26 mouse cellular contexts compared by ENCODE assay signal in the genomic region with DNA sequence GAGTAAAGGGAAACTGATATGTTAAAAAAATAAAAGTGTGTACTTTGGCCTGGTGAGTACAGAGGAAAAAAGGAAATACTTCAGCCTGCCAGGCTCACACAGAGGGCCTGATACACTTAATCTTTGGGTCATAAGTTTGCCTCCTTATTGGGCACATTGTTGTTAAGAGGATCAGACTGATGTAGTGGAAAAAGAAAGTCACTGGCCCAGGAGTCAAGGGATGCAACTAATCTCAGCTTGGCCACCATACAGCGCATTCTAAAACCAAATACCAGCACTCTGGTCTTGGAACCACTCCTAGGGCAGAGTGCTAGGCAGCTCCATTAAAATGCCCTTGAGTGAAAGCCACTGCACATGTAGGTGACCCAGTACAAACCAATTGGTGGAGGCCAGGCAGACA. TPM values are rescaled to one million over a fixed set of nuclear protein-coding genes. Genes with fewer than 3 reads are reported as not detected.
A peak's percentile ranks its signal among the peaks of the same experiment; 100 is the strongest.
DNase-seq lines count a peak whose midpoint lies in the region; ATAC-seq and TF ChIP-seq lines count a peak whose summit lies in the region.
"Had no signal": no experiment of that assay in that cellular context is flagged by ENCODE, and none has a peak within 500 bp of the region (broad histone marks: within the 10 kb centered on the region; RNA-seq: fewer than 3 reads in every experiment).

No protein-coding gene starts in this region.

- H3K4me1 ChIP-seq in liver, adult 2 months (ENCODE audit: control insufficient read depth, insufficient read depth, low read length), result no peaks in the 10 kb centered on the region
- no peaks in the 10 kb centered on the region for H3K4me1 ChIP-seq in heart, embryonic 16.5 days (ENCODE audit: control insufficient read depth, insufficient read depth, low read length)
- no peaks in the 10 kb centered on the region for H3K4me1 ChIP-seq in embryonic facial prominence, embryonic 10.5 days
- H3K4me1 ChIP-seq in hindbrain, postnatal 0 days (ENCODE audit: insufficient read depth, low read length), result no peaks in the 10 kb centered on the region
- H3K4me1 ChIP-seq: intestine, embryonic 15.5 days; limb, embryonic 10.5 days; midbrain, embryonic 12.5 days had no signal

- no peak overlapping the region for H3K4me3 ChIP-seq in liver, adult 2 months (ENCODE audit: insufficient read depth, low read depth, low read length)
- H3K4me3 ChIP-seq in heart, embryonic 16.5 days (ENCODE audit: low read length), result no peak overlapping the region
- no peak overlapping the region for H3K4me3 ChIP-seq in embryonic facial prominence, embryonic 10.5 days
- H3K4me3 ChIP-seq in hindbrain, postnatal 0 days (ENCODE audit: low read length), result no peak overlapping the region
- H3K4me3 ChIP-seq: forebrain, embryonic 10.5 days; intestine, embryonic 15.5 days; limb, embryonic 10.5 days; midbrain, embryonic 12.5 days had no signal

- WGBS in liver, adult 2 months, result 88% methylated on average over 1 of the region's 1 CpGs
- 63% methylated on average over 1 of the region's 1 CpGs for WGBS in heart, embryonic 16.5 days
- WGBS in embryonic facial prominence, embryonic 10.5 days, result 96% methylated on average over 1 of the region's 1 CpGs
- 89% methylated on average over 1 of the region's 1 CpGs for WGBS in hindbrain, postnatal 0 days

- H3K9me3 ChIP-seq in heart, embryonic 16.5 days (replicated peaks; ENCODE audit: control insufficient read depth, low read length), result peaks cover 7% of the 10 kb centered on the region
- H3K9me3 ChIP-seq in embryonic facial prominence, embryonic 10.5 days, result peaks cover 8% of the 10 kb centered on the region; the same call in 1 of the 2 replicates
- H3K9me3 ChIP-seq in hindbrain, postnatal 0 days (ENCODE audit: low read length), result peaks cover 3% of the 10 kb centered on the region; the same call in 1 of the 2 replicates
- H3K9me3 ChIP-seq: intestine, embryonic 15.5 days; limb, embryonic 10.5 days had no signal

- no peaks in the 10 kb centered on the region for H3K36me3 ChIP-seq in liver, adult 2 months (ENCODE audit: control insufficient read depth, insufficient read depth, low read length)
- 0 out of 2 replicates have a peak, but pooled peaks cover 2% of the 10 kb centered on the region for H3K36me3 ChIP-seq in heart, embryonic 16.5 days (ENCODE audit: control insufficient read depth, insufficient read depth)
- H3K36me3 ChIP-seq in embryonic facial prominence, embryonic 10.5 days (replicated peaks), result peaks cover 4% of the 10 kb centered on the region; the same call in 1 of the 2 replicates
- H3K36me3 ChIP-seq in hindbrain, postnatal 0 days (ENCODE audit: insufficient read depth, low read length), result no peaks in the 10 kb centered on the region
- H3K36me3 ChIP-seq: forebrain, embryonic 10.5 days; intestine, embryonic 15.5 days; limb, embryonic 10.5 days; midbrain, embryonic 12.5 days had no signal

- TF ChIP-seq POLR2A in liver, adult 2 months (IDR thresholded peaks at IDR 0.05; ENCODE audit: extremely low read depth, insufficient read depth, low read length), result no peak

- H3K27me3 ChIP-seq in liver, adult 2 months (ENCODE audit: control insufficient read depth, insufficient read depth, low read length), result no peaks in the 10 kb centered on the region
- no peaks in the 10 kb centered on the region for H3K27me3 ChIP-seq in heart, embryonic 16.5 days (ENCODE audit: control insufficient read depth, insufficient read depth, low read length)
- no peaks in the 10 kb centered on the region for H3K27me3 ChIP-seq in embryonic facial prominence, embryonic 10.5 days (replicated peaks; ENCODE audit: low read depth, poor library complexity, severe bottlenecking)
- H3K27me3 ChIP-seq in hindbrain, postnatal 0 days (ENCODE audit: insufficient read depth, low read length), result no peaks in the 10 kb centered on the region
- H3K27me3 ChIP-seq: intestine, embryonic 15.5 days; midbrain, embryonic 12.5 days had no signal

- no peak overlapping the region for H3K27ac ChIP-seq in liver, adult 2 months (replicated peaks; ENCODE audit: insufficient read depth, low read depth, low read length)
- H3K27ac ChIP-seq in heart, embryonic 16.5 days (ENCODE audit: low read length), result no peak overlapping the region; the same call in 1 of the 2 replicates
- no peak overlapping the region for H3K27ac ChIP-seq in embryonic facial prominence, embryonic 10.5 days (replicated peaks)
- H3K27ac ChIP-seq in hindbrain, postnatal 0 days, result no peak overlapping the region
- H3K27ac ChIP-seq: forebrain, embryonic 10.5 days; hindbrain, embryonic 14.5 days; intestine, embryonic 15.5 days; limb, embryonic 10.5 days; midbrain, embryonic 12.5 days had no signal

- DNase-seq in liver, adult 2 months (ENCODE audit: extremely low read depth, low read depth, low spot score), result peak; percentile 4
- DNase-seq in liver, result no peak
- DNase-seq in heart, adult 9 months (ENCODE audit: low spot score in 2 of 2), result peak; percentile 60 to 62
- no peak for DNase-seq in embryonic facial prominence, embryonic 10.5 days (ENCODE audit: low spot score)
- DNase-seq in hindbrain, postnatal 0 days (ENCODE audit: low spot score), result no peak
- DNase-seq in adrenal gland, adult 18-20 months (ENCODE audit: low spot score in 2 of 2), result no peak
- DNase-seq: adrenal gland, postnatal 14 days; cerebellum, adult 8-10 months; forebrain, postnatal 0 days; kidney, adult 9 months; kidney, postnatal 14 days; liver, postnatal 0 days; thymus, adult 18-20 months; thymus, postnatal 4 days had no signal

- H3K4me2 ChIP-seq in heart, embryonic 16.5 days (ENCODE audit: low read depth, low read length), result no peak overlapping the region
- no peak overlapping the region for H3K4me2 ChIP-seq in hindbrain, postnatal 0 days (ENCODE audit: low read depth, low read length)
- H3K4me2 ChIP-seq: hindbrain, embryonic 14.5 days; intestine, embryonic 15.5 days; liver, embryonic 11.5 days; midbrain, embryonic 12.5 days had no signal

- H3K9ac ChIP-seq in liver, adult 2 months (ENCODE audit: low read depth, low read length), result no peak overlapping the region
- H3K9ac ChIP-seq in heart, embryonic 16.5 days (ENCODE audit: low read length), result no peak overlapping the region
- H3K9ac ChIP-seq in hindbrain, postnatal 0 days (replicated peaks; ENCODE audit: low read length), result no peak overlapping the region
- H3K9ac ChIP-seq: forebrain, postnatal 0 days; hindbrain, embryonic 14.5 days; intestine, embryonic 15.5 days; liver, postnatal 0 days; midbrain, embryonic 12.5 days had no signal

- peak; percentile 65 for ATAC-seq in heart, embryonic 16.5 days (replicated peaks; ENCODE audit: extremely low read depth, insufficient read depth, low FRiP score)
- ATAC-seq in hindbrain, postnatal 0 days, result no peak
- ATAC-seq: activated CD4-positive, CD25-positive, alpha-beta regulatory T cell, adult 4 months; forebrain, postnatal 0 days; intestine, embryonic 15.5 days; liver, postnatal 0 days; lung, postnatal 0 days had no signal

- TF ChIP-seq CTCF in liver, adult 2 months (IDR thresholded peaks at IDR 0.05; ENCODE audit: low read depth, low read length), result no peak
- TF ChIP-seq CTCF in hindbrain, postnatal 0 days (IDR thresholded peaks at IDR 0.05; ENCODE audit: low read depth), result no peak

- no peaks in the 10 kb centered on the region for H3K79me2 ChIP-seq in liver, adult 2 months (ENCODE audit: control insufficient read depth, insufficient read depth, low read length)

RNA-seq across cellular contexts. Expression of a gene that starts 28.8 kb away (rescaled TPM):
- total RNA-seq in liver, adult 2 months (2014; rRNA removed), result 1.4 and 2.3 TPM in 2 replicates
- 0.73 and 0.87 TPM in 2 replicates for polyA plus RNA-seq in liver, adult 2 months (2012; rRNA removed)
- polyA plus RNA-seq in heart, embryonic 16.5 days (2015; fragmentation: Nextera tagmentation; extraction: Ambion mirVana), result 7.6 and 8.1 TPM in 2 replicates
- polyA plus RNA-seq in embryonic facial prominence, embryonic 10.5 days (2016; fragmentation: Nextera tagmentation; extraction: Ambion mirVana), result 3.9 and 4.4 TPM in 2 replicates
- 1.3 and 2.9 TPM in 2 replicates for total RNA-seq in hindbrain, postnatal 0 days (2014; rRNA removed)
- 0.66 and 0.74 TPM in 2 replicates for polyA plus RNA-seq in hindbrain, postnatal 0 days (2015; fragmentation: Nextera tagmentation; extraction: Ambion mirVana)
- total RNA-seq in adrenal gland, adult 18-20 months (2021), result 10 to 100 TPM; 12.6 to 55.5 TPM
- total RNA-seq: megakaryocyte progenitor cell, adult 5-6 weeks; MEL; monocyte, adult 5-6 weeks had no signal
- polyA plus RNA-seq: activated CD4-positive, CD25-positive, alpha-beta regulatory T cell, adult 4 months had no signal

Comparison
In these comparisons a context has a peak if more than half of its experiments do, and no peak if none do; other contexts are left out.
1. DNase-seq: peak in liver, adult 2 months (single experiment) and heart, adult 9 months (2 of 2); none in liver (single experiment), embryonic facial prominence, embryonic 10.5 days (single experiment), hindbrain, postnatal 0 days (single experiment) and adrenal gland, adult 18-20 months (0 of 2).